Mouse (Mus musculus) stomach, embryonic 15.5 days (tissue): ENCODE measurements around the gene Gm6890. TPM values are rescaled to one million over a fixed set of nuclear protein-coding genes. Genes with fewer than 3 reads are reported as not detected.
"Not testable (repeated sequence)": the region's sequence is repeated elsewhere in the genome, so short reads cannot be mapped to it uniquely, and the experiment has no call there.

ENCODE experiments used
- ATAC-seq: fragments of 200-750 bp; cut with Nextera tagmentation; 2 replicates; pipeline ENCODE4 v1.8.0; 2017; ENCODE audit warnings: low read depth, moderate number of reproducible peaks, moderate TSS enrichment; ENCODE audit not compliant: insufficient read depth, low FRiP score
- H3K27ac ChIP-seq: fragments of 300-500 bp; sonication (generic); 2 replicates; pipeline ENCODE4 v1.5.1; 2015; ENCODE audit warnings: mild to moderate bottlenecking, inconsistent platforms
- H3K27me3 ChIP-seq: fragments of 300-500 bp; sonication (generic); replicated peaks from 2 replicates; pipeline ENCODE4 v1.6.1; 2015; ENCODE audit warnings: inconsistent platforms
- H3K36me3 ChIP-seq: fragments of 300-500 bp; sonication (generic); 2 replicates; pipeline ENCODE4 v1.6.1; 2015; ENCODE audit warnings: inconsistent platforms
- H3K4me1 ChIP-seq: fragments of 300-500 bp; sonication (generic); 2 replicates; pipeline ENCODE4 v1.6.1; 2015; ENCODE audit warnings: inconsistent platforms
- H3K4me2 ChIP-seq: fragments of 300-500 bp; sonication (generic); 2 replicates; pipeline ENCODE4 v1.6.1; 2015; ENCODE audit warnings: mild to moderate bottlenecking, inconsistent platforms
- H3K4me3 ChIP-seq: fragments of 300-500 bp; sonication (generic); replicated peaks from 2 replicates; pipeline ENCODE4 v1.5.1; 2015; ENCODE audit warnings: inconsistent platforms
- H3K9ac ChIP-seq: fragments of 300-500 bp; sonication (generic); 2 replicates; pipeline ENCODE4 v1.6.1; 2015; ENCODE audit warnings: inconsistent platforms
- H3K9me3 ChIP-seq: fragments of 300-500 bp; sonication (generic); 2 replicates; pipeline ENCODE4 v1.6.1; 2016; ENCODE audit warnings: inconsistent platforms
- WGBS: fragments of 180-500 bp; shearing (Covaris S2); methylation state at CpG from one replicate; pipeline ENCODE4 v1.1.7; 2015; 5-methylcytosine and 5-hydroxymethylcytosine counted together
- polyA plus RNA-seq: library from polyadenylated mRNA; unstranded; fragments of >200 nt; fragmentation: Nextera tagmentation; extraction: Ambion mirVana; gene quantifications from 2 replicates; pipeline ENCODE4 v1.2.1, GENCODE M21; 2015

Gm6890 gene
- not detected in 2 replicates for polyA plus RNA-seq

DNA sequence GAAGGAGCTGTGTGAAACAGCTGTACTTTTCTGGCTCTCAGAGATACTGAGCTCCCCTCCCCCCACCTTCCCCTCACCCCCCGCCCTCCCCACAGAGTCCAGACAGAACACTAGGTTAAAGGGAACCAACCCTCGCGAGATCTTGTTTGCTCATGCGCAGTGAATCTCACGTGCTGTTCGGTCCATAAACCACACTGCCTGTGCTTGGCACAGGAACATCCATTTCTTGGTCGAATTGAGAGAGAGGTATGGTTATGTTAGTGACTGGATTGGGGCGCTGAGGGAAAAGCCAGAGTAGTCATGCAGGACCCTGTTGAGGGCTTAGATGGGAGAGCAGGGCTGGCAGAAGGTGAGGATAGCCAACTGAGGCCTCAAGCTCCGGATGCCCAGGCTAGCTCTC lies at the start of gene Gm6890:
TSS of gene Gm6890 (plus strand) at position 301 of the 400 bp plus-strand sequence.
- H3K27ac ChIP-seq, H3K9me3 ChIP-seq, ATAC-seq, H3K4me1 ChIP-seq, H3K9ac ChIP-seq, H3K36me3 ChIP-seq, H3K4me2 ChIP-seq, H3K27me3 ChIP-seq, H3K4me3 ChIP-seq: not testable (repeated sequence)
- WGBS: 80% methylated on average over 9 of the region's 9 CpGs

DNA sequence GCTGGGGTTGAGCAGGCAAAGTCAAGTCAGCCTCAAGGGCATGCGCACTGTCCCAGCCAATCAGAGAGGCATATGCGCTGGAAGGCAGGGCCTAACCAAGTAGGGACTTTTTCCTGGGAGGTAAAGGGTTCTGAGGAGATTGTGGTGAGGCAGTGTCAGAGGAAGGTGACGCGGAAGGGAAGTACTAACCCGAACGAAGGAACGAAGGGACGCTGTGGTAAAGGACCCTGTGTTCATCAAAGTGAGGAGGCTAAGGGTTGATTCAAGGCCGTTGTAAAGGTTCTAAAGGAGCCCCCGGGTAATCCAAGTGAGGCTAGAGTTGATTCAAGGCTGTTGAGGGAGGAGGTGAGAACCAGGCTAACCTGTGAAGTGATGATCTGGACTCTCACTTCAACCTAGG lies 14.5 kb upstream of the Gm6890 start:
- H3K4me3 ChIP-seq, H3K27me3 ChIP-seq, H3K9ac ChIP-seq, ATAC-seq, H3K4me2 ChIP-seq, H3K9me3 ChIP-seq, H3K27ac ChIP-seq, H3K36me3 ChIP-seq, H3K4me1 ChIP-seq: not testable (repeated sequence)
- WGBS: 85% methylated on average over 10 of the region's 10 CpGs

DNA sequence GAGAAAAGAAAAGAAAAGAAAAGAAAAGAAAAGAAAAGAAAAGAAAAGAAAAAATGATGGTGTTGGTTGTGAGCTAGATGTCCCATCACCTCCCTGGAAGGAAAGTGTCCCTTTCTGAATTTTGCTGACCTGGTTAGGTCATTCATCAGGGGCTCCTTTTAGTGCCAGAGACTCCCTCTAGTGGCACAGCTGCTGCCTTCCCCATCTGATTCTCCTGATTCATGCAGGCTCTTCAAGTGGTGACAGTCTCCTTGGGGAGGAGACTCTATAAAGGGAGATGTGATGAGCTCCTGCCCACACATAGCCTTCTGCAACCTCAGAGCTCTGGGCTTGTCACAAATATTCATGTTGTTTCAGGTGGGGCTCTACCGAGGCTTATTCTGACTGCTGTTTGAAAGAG lies 30.0 kb downstream of the Gm6890 start:
- not testable (repeated sequence) for H3K4me2 ChIP-seq, H3K9me3 ChIP-seq, H3K4me3 ChIP-seq, H3K27me3 ChIP-seq, H3K9ac ChIP-seq, H3K4me1 ChIP-seq, H3K36me3 ChIP-seq, ATAC-seq, H3K27ac ChIP-seq
- no CpG with 5 or more reads among the region's 1 CpGs for WGBS

Other genes starting within 250 kb of the Gm6890 start
- not detected in 2 replicates for gene Olfr1326-ps1, start 166.0 kb upstream of the Gm6890 start, polyA plus RNA-seq
- not detected in 2 replicates for gene Olfr1325, start 148.2 kb upstream of the Gm6890 start, polyA plus RNA-seq
- gene Gm5640, start 95.3 kb upstream of the Gm6890 start, polyA plus RNA-seq: not detected in 2 replicates
- not detected in 2 replicates for gene Gm5936, start 96.3 kb downstream of the Gm6890 start, polyA plus RNA-seq